Mouse (Mus musculus) mouse embryonic stem cell (cell line): Measurements from ENCODE around the gene Prr29.
"Not testable (repeated sequence)": the region's sequence is repeated elsewhere in the genome, so short reads cannot be mapped to it uniquely, and the experiment has no call there.

ENCODE experiments used
- in situ Hi-C, 2 experiments: fragments of 300-500 bp; cut with MboI; formaldehyde crosslinking; loops; 1 replicate in 1 of 2; 3 replicates in 1 of 2; pipeline ENCODE4 v1.14.3; 2019 to 2020; ENCODE audit warnings: low sequenced_read_pairs in 2 of 2, low pct_unique_long_range_greater_than_20kb in 1 of 2, mixed read lengths in 1 of 2; ENCODE audit not compliant: unreplicated experiment in 1 of 2

Gene Prr29

DNA sequence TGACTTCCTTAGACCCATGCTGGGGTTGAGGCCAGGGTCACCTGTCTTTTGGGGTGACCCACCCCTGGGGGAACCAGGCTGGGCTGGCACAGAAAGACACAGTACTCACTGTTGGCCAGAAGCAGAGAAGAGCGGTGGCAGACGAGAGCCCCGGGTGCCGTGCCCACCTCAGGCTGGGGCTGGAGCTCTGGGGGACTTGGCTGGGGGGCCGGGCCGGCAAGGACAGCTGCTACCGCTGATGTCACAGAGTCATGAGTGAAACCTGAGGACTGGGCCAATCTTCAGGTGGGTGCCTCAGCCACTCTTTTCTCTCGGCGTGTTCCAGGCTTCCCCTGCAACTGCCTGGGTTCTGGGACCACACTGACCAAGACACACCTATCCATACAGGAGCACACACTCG, at the start of gene Prr29:
Gene Prr29 (plus strand): TSS at position 107 of the 400 bp plus-strand sequence.
- in situ Hi-C loops, result no loop called here

DNA sequence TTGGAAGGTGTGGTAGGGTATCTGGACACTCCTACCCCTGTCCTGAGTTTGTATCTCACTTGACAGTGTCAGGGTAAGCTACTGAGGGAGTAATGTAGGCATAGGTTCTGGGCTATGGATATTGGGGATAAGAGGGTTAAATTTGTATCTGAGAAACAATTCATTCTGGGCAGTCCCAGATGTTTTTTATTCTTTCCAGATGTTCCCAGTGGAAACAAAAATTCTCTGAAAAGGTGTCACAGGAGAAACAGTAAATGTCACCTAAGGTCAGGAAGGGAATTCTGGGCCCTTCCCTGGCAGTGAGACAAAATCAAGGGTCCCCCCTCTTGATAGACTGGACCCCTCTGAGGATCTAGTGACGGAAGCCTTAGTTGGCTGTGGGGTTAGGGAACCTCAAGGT, 48.9 kb upstream of the Prr29 start:
- in situ Hi-C loops, result no loop called here

DNA sequence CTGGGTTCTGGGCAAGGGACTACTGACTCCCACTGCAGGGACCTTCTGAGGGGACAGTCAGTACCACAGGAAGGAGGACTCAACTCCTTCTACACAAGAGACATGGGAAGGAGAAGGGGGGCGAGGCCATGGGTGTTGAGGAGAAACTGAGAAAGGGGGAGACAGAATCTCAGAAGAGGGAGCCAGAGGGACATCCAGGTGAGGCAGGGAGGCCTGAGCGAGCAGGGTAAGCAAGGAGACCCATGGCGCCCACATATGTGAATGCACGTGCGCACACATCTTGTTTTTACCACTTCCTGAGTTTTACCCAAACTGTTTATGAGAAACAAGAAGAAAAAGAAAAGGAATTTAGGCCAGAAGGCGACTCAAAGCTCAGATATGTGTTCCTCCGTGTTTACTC, 47.5 kb upstream of the Prr29 start:
- in situ Hi-C loops, result no loop called here

DNA sequence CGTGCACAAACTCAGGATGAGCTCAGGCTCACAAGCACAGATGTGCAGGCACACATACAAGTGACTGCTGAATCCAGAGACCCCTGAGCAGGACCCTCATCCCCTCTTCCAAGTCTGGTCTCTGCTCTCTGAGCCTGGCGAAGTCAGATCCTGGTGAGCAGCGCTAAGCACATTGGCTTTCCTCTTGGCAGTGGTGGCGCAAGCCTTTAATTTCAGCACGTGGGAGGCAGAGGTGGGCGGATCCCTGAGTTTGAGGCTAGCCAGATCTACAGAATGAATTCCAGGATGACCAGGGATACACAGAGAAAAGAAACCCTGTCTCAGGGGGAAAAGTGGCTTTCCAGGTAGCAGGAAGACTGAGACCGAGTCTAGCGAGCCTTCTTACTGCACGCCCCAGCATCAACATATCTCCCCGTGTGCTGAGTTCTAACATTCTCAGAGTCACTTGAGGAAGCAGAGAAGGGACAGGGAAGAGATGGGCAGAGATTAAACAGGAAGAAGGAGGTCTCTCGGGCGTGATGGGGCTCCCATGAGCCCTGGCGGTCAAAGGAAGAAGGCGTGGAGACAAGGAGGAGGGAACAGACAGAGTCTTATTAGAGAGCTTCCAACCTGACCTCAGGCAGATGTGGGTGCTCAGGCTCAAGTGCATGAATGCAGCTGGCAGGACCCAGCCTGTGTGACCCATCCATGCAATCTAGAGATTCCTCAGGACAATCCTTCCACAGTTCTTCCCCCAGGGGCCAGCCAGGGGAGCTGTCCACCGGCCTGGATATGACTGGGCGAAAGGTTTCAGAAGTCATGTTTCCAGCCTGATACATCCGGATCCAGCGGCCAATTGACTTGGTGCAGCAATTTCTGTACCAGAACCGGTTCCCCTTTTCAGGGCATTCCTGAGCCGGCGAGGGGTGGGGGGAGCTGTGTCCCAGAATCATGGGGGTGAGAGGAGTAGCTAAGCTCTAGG, 46.6 kb upstream of the Prr29 start:
- in situ Hi-C loops, result no loop called here

DNA sequence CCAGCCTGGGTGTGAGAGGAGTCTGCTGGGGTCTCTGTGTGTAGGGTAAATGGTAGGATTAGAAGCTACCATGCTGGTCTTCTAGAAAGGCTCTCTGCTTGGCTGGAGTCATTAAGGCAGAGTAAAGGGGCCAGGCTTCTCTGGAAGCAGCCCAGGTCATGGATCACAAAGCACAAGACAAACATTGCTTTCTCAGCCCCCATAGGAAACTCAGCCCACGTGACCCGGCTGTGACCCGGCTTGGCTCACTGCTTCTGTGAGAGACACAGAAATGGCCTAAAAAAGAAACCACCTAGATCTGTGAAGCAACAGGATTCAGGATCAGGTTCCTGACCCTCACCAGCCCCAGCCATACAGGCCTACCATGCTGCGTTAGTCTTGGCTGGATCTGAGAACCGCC, 40.4 kb upstream of the Prr29 start:
- in situ Hi-C loops, result no loop called here

DNA sequence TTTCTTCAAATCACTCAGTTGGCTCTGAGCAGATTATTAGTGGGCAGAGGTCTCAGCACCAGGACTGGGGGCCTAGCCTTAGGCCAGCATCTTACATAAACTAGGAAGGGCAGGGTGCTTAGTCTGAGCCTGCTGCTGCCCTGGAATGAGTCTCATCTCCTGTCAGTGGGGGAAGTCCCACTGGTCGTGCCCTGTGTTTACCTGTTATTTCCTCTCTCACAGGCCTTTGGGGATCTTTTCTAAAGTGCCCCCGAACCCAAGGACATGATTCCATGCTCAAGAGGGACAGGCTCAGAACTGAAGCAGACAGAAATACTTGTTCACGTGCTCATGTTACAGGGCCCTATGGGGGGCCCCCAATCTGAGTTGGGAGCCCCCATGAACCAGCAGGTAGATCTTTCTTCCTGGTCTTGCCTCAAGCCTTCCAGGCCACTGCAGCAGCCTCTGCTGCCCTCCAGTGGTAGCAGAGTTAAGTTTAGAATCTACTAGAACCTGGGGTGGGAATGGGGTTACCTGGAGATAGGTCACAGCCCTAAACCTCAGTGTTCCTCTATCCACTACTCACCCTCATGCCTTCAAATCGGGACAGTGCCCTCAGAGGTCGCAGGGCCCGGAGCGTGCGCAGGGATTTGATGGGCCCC, 39.6 kb upstream of the Prr29 start:
- in situ Hi-C loops, result no loop called here

DNA sequence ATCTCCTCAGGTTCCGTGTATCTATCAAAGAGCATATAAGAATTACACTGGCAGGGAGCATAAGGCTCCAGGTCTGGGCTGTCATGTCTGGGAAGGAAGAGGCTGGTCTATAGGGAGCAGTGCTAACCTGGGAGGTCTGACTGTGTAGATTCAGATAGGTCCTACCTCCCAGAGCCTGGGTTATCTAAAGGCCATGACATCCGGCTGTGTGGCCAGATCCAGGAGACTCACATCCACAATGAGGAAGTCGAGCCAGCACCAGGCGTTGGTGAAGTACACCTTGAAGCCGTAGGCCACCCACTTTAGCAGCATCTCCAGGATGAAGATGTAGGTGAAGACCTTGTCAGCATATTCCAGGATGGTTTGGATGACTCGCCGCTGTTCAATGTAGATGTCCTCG, 38.8 kb upstream of the Prr29 start:
- in situ Hi-C loops, result no loop called here

DNA sequence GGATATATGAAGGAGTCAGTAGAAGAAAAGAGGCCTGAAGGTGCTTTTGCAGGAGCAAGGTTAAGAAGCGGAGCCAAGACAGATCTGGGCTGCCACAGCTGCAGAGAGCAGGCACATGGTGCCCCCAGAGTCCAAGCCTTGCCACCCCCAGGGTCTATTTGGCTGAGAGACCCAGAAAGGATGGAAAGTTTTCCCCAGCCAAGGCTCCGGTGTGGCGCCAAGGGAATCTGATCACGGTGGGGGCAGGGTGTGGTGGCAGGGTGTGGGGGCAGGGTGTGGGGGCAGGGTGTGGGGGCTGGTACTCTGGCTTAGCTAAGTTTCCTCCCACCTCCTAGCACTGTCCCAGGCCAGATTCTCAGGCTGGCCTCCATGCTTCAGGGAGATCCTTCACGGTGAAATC, 36.8 kb upstream of the Prr29 start:
- in situ Hi-C loops, result no loop called here

DNA sequence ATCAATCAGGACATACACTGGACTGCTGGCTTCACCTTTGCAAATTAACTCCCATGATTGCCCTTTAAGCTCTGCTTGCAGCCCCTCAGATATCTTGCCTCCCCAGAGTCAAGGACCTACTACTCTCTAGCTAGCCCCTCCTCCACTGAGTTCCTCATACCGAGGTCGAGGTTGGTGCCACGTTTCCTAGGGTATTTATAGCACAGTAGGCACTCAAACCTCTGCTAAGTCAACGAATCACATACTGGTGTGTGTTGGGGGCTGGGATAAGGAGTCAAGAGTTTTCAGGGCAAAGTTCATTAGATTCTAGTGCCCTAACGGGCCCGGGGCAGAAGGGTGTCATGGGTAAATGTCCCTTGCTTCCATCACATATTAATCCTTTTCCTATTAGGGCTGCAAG, 36.1 kb upstream of the Prr29 start:
- in situ Hi-C loops, result no loop called here

DNA sequence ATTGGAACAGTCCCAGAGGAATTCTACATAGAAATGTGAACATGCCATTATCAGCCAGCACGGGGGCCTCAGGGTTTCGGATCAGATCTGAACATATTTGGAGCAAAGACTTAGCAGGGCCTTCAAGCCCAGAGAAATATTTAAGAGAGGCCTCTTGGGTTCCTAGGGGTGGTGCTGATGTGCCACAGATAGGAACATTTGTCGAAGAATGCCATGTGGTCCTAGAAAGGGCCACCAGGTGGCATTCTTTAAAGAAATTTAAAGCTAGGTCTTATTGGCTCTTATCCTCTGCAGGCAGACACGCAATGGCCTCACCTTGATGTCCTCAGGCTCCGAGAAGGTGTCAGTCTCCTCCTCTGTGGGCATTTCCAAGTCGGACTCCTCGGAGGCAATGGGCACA, 35.6 kb upstream of the Prr29 start:
- in situ Hi-C loops, result no loop called here

DNA sequence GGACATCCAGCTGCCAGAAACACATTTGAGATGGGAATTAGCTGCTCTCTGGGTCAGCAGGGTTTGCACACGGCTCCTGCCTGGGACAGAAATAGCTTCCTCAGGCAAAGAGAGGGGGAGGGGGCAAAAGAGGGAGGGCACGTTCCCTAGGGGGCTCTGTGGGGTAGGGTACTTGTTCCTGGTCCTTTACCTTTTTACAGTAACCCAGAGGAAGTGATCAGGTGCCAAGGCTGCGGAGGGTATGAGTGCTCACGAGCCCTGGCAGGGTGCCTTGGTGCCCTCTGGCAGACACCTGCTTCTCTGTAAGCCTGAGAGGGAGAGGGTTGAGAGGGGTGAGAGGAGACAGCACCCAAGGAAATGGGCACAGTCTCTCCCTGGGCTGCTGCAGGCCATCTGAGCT, 32.8 kb upstream of the Prr29 start:
- in situ Hi-C loops, result no loop called here

DNA sequence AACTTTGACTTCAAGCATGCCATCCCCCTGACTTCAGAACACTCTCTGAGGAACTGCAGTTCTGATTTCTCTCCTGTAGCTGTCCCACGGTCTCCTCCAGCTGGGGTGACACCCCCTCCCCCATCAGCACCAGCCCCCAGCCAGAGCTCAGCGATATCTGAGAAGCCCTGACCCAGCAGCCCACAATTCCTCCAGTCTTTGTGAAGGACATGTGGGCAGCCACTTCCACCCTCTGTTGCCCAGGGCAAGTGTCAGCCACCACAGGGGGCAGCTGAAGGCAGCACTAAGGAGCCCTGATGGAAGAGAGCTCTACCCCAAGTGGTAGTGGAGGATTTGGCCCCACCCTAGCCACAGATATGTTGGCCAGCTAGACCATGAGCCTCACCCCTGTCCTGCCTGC, 31.2 kb upstream of the Prr29 start:
- in situ Hi-C loops, result no loop called here

DNA sequence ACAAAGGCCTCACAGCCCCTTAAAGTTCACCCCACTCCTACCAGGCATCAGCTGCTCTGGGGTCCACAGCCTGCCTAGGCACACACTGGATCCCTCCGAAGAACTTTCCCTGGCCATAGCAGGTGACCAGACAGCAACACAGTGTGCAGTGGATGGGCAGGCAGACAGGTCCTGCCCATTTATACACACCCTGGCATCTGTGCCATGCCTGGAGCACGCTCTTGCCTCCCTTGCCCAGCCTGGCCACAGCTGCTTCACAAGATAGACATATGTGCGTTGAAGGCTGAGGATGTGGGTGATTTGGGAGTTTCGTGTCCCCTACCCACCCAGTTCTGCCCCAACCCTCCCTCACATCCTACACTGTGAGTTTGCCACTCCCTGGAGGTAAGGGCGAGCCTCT, 27.2 kb upstream of the Prr29 start:
- in situ Hi-C loops, result no loop called here

DNA sequence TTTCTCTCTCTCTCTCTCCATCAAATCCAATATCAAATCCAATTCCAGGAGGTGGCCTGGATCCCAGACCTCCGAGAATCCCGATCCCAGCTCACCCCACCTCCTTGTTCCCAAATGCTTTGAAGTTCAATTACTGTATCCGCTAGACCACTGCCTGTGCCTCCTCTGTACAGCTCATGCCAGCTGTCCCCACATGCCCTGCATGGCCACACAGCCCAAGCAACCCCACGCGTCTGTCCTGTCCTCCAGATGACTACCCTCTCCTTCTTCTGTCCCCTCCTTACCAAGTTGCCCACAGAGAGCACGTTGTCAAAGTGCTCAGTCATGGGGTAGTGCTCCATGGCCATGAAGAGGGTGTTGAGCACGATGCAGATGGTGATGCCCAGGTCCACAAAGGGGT, 26.4 kb upstream of the Prr29 start:
- in situ Hi-C loops, result no loop called here

DNA sequence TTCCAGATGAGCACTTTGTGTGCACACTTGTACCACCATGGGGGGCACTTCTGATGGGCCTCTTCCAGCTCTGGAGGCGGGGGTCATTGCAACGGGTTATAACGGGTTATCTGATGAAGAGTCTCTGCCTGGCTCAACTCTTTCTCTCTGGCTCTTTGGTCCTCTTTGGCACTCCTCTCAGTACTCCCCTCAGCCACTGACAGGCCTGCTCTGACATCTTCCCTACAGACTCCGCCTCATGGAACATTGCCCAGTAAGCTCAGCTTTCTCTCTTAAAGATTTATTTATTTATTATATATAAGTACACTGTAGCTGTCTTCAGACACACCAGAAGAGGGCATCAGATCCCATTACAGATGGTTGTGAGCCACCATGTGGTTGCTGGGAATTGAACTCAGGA, 25.9 kb upstream of the Prr29 start:
- in situ Hi-C loops, result not testable (repeated sequence)

DNA sequence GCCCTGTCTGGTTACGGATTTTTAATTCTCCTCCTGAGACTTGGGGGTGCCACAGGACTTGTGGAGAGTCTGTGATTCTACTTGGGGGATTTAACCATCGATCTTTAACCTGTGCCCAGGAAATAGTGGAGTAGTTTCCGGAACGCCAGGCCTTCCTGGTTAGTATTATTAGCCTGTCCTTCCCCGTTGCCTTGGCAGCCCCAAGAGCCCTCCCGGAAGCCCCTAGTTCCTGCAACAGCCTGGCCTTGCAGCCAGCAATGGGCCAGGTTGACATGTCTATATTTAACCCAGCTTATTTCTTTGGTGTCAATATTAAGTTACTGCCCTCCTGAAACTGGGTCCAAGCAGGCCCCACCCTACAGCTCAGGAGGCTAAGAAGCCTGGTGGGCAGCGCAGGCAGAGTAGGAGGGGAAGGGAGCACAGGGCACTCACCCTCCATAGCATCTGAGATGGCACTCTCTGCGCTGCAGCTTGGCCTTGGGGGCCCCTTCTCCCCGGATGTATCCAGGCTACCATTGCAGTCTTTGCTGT, 24.2 kb upstream of the Prr29 start:
- in situ Hi-C loops, result no loop called here

DNA sequence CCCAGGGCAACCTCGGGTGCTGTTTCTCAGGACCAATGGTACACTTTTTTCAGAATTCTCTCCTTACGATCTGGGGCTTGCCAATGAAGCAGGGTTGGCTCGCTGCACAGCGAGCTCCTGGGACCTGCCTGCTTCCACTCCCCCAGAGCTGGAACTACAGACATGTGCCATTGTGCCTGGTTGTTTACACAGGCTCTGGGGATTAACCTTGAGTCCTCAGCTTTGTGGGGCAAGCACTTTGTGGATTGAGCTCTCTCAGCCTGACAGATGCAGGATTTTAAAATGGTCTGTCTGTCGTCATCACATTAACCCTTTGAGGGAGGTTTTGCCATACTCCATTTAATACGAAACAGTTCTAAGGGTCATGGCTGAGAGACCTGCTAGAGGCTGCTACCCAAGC, 20.4 kb upstream of the Prr29 start:
- in situ Hi-C loops, result no loop called here

DNA sequence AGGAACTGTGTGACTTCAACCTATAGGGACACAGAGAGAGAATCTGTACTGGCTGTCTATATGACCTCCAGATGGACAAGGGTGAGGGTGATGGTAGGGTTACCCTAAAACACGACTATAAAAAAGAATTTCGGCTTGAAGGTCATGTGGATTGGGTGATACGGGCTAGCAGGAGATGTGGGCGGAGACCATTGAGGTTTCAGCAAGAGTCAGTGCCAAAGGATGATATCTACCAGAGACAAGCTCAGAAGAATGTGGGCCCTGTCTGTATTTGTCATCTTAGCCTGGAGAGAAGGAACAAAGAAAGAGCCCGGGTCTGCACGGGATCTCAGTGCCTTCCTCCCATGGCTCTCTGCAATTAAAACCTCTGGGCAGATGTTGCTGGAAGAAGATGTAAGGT, 15.5 kb upstream of the Prr29 start:
- in situ Hi-C loops, result no loop called here

DNA sequence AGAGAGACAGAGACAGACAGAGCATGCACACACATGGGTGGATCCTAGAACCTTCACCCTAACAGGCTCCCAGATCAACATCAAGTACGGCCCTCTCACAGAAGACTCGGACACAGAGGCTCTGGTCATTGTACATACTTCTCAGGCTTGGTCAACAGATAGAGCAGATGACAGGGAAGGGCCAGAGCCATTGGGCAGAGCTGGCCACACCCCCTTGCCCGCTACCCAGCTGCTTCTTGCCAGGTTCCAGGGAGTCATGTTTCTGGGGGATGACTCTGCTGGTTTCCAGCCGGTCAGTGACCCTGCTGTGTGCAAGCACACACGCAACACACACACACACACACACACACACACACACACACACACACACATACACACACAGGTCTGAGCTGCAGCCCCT, 14.4 kb upstream of the Prr29 start:
- in situ Hi-C loops, result no loop called here

DNA sequence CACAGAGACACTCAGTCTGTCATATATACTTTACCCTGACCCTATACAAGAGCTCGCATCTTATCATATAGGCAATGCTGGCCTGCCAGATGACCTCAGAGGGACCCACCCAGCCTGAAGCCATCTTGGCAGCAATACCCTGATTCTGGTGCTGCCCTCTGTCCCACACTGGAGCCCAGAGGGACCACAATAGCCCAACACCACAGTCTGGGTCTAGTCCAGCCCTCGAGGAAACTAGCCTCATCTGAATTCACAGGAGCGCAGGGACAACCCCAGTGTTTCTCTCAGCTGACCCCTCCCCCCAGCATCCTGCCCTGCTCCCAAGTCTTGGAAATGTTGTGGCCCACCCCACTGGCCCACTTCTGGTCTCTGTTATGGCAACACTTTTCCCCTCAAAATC, 14.0 kb upstream of the Prr29 start:
- in situ Hi-C loops, result no loop called here
